Mouse (Mus musculus) brain, embryonic 14.5 days (tissue): ENCODE data around the gene Gtpbp3.

Source experiments
- CTCF ChIP-seq: fragments of 200-500 bp; IDR thresholded peaks from 2 replicates; pipeline ENCODE4 v1.5.1; 2012; ENCODE audit warnings: inconsistent platforms, mild to moderate bottlenecking, moderate library complexity, borderline replicate concordance; ENCODE audit not compliant: insufficient read depth, insufficient read length; ENCODE audit errors: extremely low read depth
- POLR2A ChIP-seq: fragments of 200-500 bp; IDR thresholded peaks from 2 replicates; pipeline ENCODE4 v1.6.1; 2012; ENCODE audit warnings: mild to moderate bottlenecking, inconsistent platforms, borderline replicate concordance; ENCODE audit not compliant: poor library complexity, insufficient read depth, insufficient read length, severe bottlenecking; ENCODE audit errors: extremely low read depth

DNA sequence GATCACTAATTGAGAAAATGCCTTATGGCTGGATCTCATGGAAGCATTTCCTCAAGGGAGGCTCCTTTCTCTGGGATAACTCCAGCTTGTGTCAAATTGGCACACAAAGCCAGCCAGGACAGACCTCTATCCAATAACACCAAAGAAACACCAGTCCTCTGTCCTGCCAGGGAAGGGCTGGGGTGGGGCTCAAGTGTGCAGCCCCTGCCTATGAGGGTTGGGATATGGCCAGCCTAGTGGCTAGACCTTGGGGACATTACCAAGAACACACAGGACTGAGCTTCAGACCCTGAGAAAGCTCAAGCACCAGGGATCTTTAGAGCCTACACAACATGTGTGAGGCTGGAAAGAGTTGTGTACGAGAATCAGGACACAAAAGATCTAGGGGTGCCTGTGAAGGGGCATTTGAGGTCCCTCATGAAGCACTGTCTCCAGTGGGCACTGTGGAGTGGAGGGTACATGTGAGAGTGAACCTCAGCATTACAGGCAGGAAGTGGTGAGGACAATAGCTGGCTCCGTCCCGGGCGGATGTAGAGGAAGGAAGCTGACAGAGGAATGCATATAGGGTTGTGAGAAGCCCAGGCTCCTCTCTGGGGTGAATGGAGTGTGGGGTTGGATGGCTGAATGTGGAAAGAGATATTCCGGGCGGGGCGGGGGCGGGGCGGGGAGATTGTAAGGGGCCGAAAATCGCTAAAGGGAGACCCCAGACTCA, 40.6 kb downstream of the Gtpbp3 start:
- TF ChIP-seq CTCF: no peak
- TF ChIP-seq POLR2A: no peak
